Mouse (Mus musculus) Patski (cell line): Measurements from ENCODE around the gene 2310011J03Rik. TPM values are rescaled to one million over a fixed set of nuclear protein-coding genes. Genes with fewer than 3 reads are reported as not detected.

Source experiments
- ATAC-seq: fragments of 100-300 bp; one replicate; pipeline ENCODE4 v1.8.0; 2021
- CTCF ChIA-PET: fragments of 350-600 bp; sonication (Branson Sonifier 250); formaldehyde crosslinking; loops from one replicate; lab custom pipeline; 2022; ENCODE audit warnings: inconsistent platforms; lab: Charles Lee
- POLR2A ChIA-PET: fragments of 350-600 bp; sonication (Branson Sonifier 250); formaldehyde crosslinking; loops from one replicate; lab custom pipeline; 2022; ENCODE audit warnings: antibody characterized with exemption, inconsistent platforms; lab: Charles Lee
- DNase-seq: peaks from one replicate; pipeline ENCODE4 v3.0.0-alpha.2; 2011; ENCODE audit warnings: low read depth, low spot score
- H3K27me3 ChIP-seq: fragments of 371-371 bp; one replicate; pipeline ENCODE4 v1.5.1; 2021
- CTCF ChIP-seq: fragments of 100-300 bp; IDR thresholded peaks from one replicate; pipeline ENCODE4 v1.5.1; 2021
- in situ Hi-C: fragments of 300-500 bp; cut with MboI; formaldehyde crosslinking; loops from 3 replicates; pipeline ENCODE4 v1.11.1; 2018; ENCODE audit warnings: low pct_unique_long_range_greater_than_20kb, mixed read lengths
- polyA plus RNA-seq: library from polyadenylated mRNA; unstranded; gene quantifications from one replicate; pipeline ENCODE4 v1.2.3, GENCODE M21; 2021

Gene 2310011J03Rik
- polyA plus RNA-seq, 1 experiment from 2014 or later, result 34.7 TPM

GRCm38 (mm10) chr10:80342749-80343424, 22.6 kb upstream of the 2310011J03Rik start:
- peak; percentile 24 for ATAC-seq
- ChIA-PET CTCF (no interaction called here), POLR2A (interaction anchor here (1.7 kb wide), 1 partner anchor 11 kb away, joined by 4 read pairs; no protein-coding TSS in a partner anchor)
- TF ChIP-seq CTCF, result no peak
- no peaks in the 10 kb centered on the region for H3K27me3 ChIP-seq
- in situ Hi-C loops, result no loop called here
- peak; percentile 31 for DNase-seq

- ChIA-PET POLR2A (no interaction called here), CTCF (no interaction called here)
- no peak for TF ChIP-seq CTCF
- no peak for DNase-seq
- in situ Hi-C loops, result no loop called here
- H3K27me3 ChIP-seq, result no peaks in the 10 kb centered on the region
- no peak for ATAC-seq
Measured at GRCm38 (mm10) chr10:80342305-80342748, 22.0 kb upstream of the 2310011J03Rik start.

- TF ChIP-seq CTCF, result no peak
- CTCF ChIA-PET, result interaction anchor here (1.3 to 2.1 kb wide), 3 partner anchors 9 to 45 kb away, joined by 3 to 13 read pairs (median 5); no protein-coding TSS in a partner anchor
Measured at GRCm38 (mm10) chr10:80341491-80342304, 21.4 kb upstream of the 2310011J03Rik start.

GRCm38 (mm10) chr10:80341026-80341425, 20.7 kb upstream of the 2310011J03Rik start:
- DNase-seq (no peak), ATAC-seq (no peak)
- no peaks in the 10 kb centered on the region for H3K27me3 ChIP-seq
- in situ Hi-C loops, result no loop called here
- ChIA-PET POLR2A (no interaction called here), CTCF (interaction anchor here (0.9 to 2.1 kb wide), 7 partner anchors 10 to 44 kb away, joined by 3 to 13 read pairs (median 4); partner anchors contain the start of gene Reep6)
- no peak for TF ChIP-seq CTCF

More at GRCm38 (mm10) chr10:80341491-80342304, 21.4 kb upstream of the 2310011J03Rik start:
- POLR2A ChIA-PET, result no interaction called here
- in situ Hi-C loops, result no loop called here
- DNase-seq, result no peak
- H3K27me3 ChIP-seq, result no peaks in the 10 kb centered on the region
- ATAC-seq, result no peak

- ChIA-PET POLR2A (no interaction called here), CTCF (interaction anchor here (0.9 to 2.1 kb wide), 10 partner anchors 9 to 64 kb away, joined by 3 to 13 read pairs (median 4); partner anchors contain the start of gene Reep6)
- in situ Hi-C loops, result no loop called here
- ATAC-seq (no peak), DNase-seq (peak; percentile 22)
- no peak for TF ChIP-seq CTCF
- H3K27me3 ChIP-seq, result no peaks in the 10 kb centered on the region
Measured at GRCm38 (mm10) chr10:80339941-80340750, 19.8 kb upstream of the 2310011J03Rik start.

GRCm38 (mm10) chr10:80336263-80336662, 15.9 kb upstream of the 2310011J03Rik start:
- CTCF ChIA-PET, result no interaction called here
- in situ Hi-C loops, result no loop called here
- ATAC-seq (no peak), DNase-seq (no peak)
- no peaks in the 10 kb centered on the region for H3K27me3 ChIP-seq
- POLR2A ChIA-PET, result no interaction called here
- TF ChIP-seq CTCF, result no peak

GRCm38 (mm10) chr10:80332525-80332989, 12.2 kb upstream of the 2310011J03Rik start:
- in situ Hi-C loops, result no loop called here
- DNase-seq (no peak), ATAC-seq (no peak)
- ChIA-PET CTCF (interaction anchor here (1.8 kb wide), 1 partner anchor 18 kb away, joined by 6 read pairs; no protein-coding TSS in a partner anchor), POLR2A (interaction anchor here (1.5 kb wide), 1 partner anchor 11 kb away, joined by 4 read pairs; no protein-coding TSS in a partner anchor)
- TF ChIP-seq CTCF, result no peak
- no peaks in the 10 kb centered on the region for H3K27me3 ChIP-seq

GRCm38 (mm10) chr10:80331636-80332524, 11.5 kb upstream of the 2310011J03Rik start:
- POLR2A ChIA-PET, result interaction anchor here (1.5 kb wide), 1 partner anchor 12 kb away, joined by 4 read pairs; no protein-coding TSS in a partner anchor
- in situ Hi-C loops, result no loop called here
- H3K27me3 ChIP-seq, result no peaks in the 10 kb centered on the region
- DNase-seq (no peak), ATAC-seq (no peak)
- no peak for TF ChIP-seq CTCF
- CTCF ChIA-PET, result interaction anchor here (1.1 to 1.8 kb wide), 2 partner anchors 8 to 19 kb away, joined by 3 to 6 read pairs; no protein-coding TSS in a partner anchor

- ATAC-seq (no peak), DNase-seq (no peak)
- TF ChIP-seq CTCF, result no peak
- in situ Hi-C loops, result no loop called here
- no peaks in the 10 kb centered on the region for H3K27me3 ChIP-seq
- ChIA-PET POLR2A (no interaction called here), CTCF (interaction anchor here (1.1 kb wide), 1 partner anchor 9 kb away, joined by 3 read pairs; no protein-coding TSS in a partner anchor)
Measured at GRCm38 (mm10) chr10:80330888-80331287, 10.6 kb upstream of the 2310011J03Rik start.
